Mouse (Mus musculus): ENCODE measurements around the gene Mgme1.

GRCm38 (mm10) chr2:144291600-144292305 lies 21.3 kb downstream of the Mgme1 start:
- no peak for TF ChIP-seq EP300 (IDR thresholded peaks at IDR 0.05; ENCODE audit: low read depth)
- TF ChIP-seq CTCF (IDR thresholded peaks at IDR 0.05; ENCODE audit: low read depth): no peak

Data from liver, postnatal 0 days (tissue).